Comparison of ENCODE assay signal across 17 mouse cellular contexts in the genomic region with DNA sequence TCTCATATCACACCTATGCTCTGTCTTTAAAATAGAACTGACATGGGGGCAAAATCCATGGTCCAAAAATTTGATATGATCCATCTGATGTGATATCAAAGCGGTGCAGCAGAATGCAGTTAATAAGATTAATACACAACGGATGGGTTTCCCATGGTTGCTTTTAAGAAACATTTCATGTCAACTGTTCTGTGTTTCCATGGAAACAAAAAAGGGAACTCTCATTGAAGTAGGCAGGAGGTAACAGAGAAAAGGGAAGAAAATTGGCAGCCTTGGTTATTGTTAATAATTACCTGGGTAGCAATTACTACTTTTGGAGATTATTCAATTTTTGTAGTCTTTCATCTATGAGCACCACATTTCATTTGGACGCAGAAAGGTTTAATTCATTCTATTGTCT.
DNase-seq lines count a peak whose midpoint lies in the region; ATAC-seq and TF ChIP-seq lines count a peak whose summit lies in the region.
"Had no signal": no experiment of that assay in that cellular context is flagged by ENCODE, and none has a peak within 500 bp of the region (broad histone marks: within the 10 kb centered on the region; RNA-seq: fewer than 3 reads in every experiment).

No protein-coding gene starts in this region.

- H3K27me3 ChIP-seq in forebrain, postnatal 0 days (ENCODE audit: insufficient read depth, low read length) = no peaks in the 10 kb centered on the region
- H3K27me3 ChIP-seq in forebrain, embryonic 15.5 days = no peaks in the 10 kb centered on the region
- no peaks in the 10 kb centered on the region for H3K27me3 ChIP-seq in liver, adult 2 months (ENCODE audit: control insufficient read depth, insufficient read depth, low read length)
- H3K27me3 ChIP-seq in liver, postnatal 0 days (ENCODE audit: insufficient read depth, low read length) = no peaks in the 10 kb centered on the region
- H3K27me3 ChIP-seq: embryonic facial prominence, embryonic 12.5 days had no signal

- H3K4me2 ChIP-seq in forebrain, postnatal 0 days (ENCODE audit: low read depth) = no peak overlapping the region
- H3K4me2 ChIP-seq in forebrain, embryonic 15.5 days (replicated peaks) = no peak overlapping the region
- H3K4me2 ChIP-seq in liver, postnatal 0 days (ENCODE audit: low read depth, low read length) = no peak overlapping the region
- H3K4me2 ChIP-seq: embryonic facial prominence, embryonic 12.5 days; hindbrain, embryonic 14.5 days had no signal

- peak; percentile 69; the same call in 1 of the 2 replicates for ATAC-seq in forebrain, postnatal 0 days
- no peak for ATAC-seq in forebrain, embryonic 15.5 days (replicated peaks)
- no peak for ATAC-seq in liver, postnatal 0 days
- ATAC-seq in hematopoietic stem cell, adult 5-6 weeks (replicated peaks in 1 of 2; ENCODE audit: insufficient read depth in 1 of 2, low FRiP score in 2 of 2, low TSS enrichment in 1 of 2, low read depth in 1 of 2, poor library complexity in 2 of 2, severe bottlenecking in 2 of 2) = peak; percentile 56 to 64; a peak in 3 of 4 replicates

- TF ChIP-seq POLR2A in liver, adult 2 months (IDR thresholded peaks at IDR 0.05; ENCODE audit: extremely low read depth, insufficient read depth, low read length) = no peak
- TF ChIP-seq POLR2A in brain, embryonic 14.5 days (IDR thresholded peaks at IDR 0.05; ENCODE audit: borderline replicate concordance, extremely low read depth, insufficient read depth, insufficient read length, poor library complexity, severe bottlenecking) = no peak

- H3K27ac ChIP-seq in forebrain, postnatal 0 days (ENCODE audit: low read depth, low read length) = no peak overlapping the region
- H3K27ac ChIP-seq in forebrain, embryonic 15.5 days (replicated peaks) = no peak overlapping the region
- no peak overlapping the region for H3K27ac ChIP-seq in liver, adult 2 months (replicated peaks; ENCODE audit: insufficient read depth, low read depth, low read length)
- H3K27ac ChIP-seq in liver, postnatal 0 days (ENCODE audit: low read depth) = no peak overlapping the region
- H3K27ac ChIP-seq: embryonic facial prominence, embryonic 12.5 days; heart, embryonic 10.5 days; hindbrain, embryonic 14.5 days had no signal

- no peaks in the 10 kb centered on the region for H3K9me3 ChIP-seq in forebrain, postnatal 0 days (ENCODE audit: low read length)
- H3K9me3 ChIP-seq in forebrain, embryonic 15.5 days = no peaks in the 10 kb centered on the region
- no peaks in the 10 kb centered on the region for H3K9me3 ChIP-seq in liver, postnatal 0 days (ENCODE audit: low read length)
- H3K9me3 ChIP-seq: embryonic facial prominence, embryonic 12.5 days; heart, embryonic 10.5 days had no signal

- TF ChIP-seq CTCF in forebrain, postnatal 0 days (IDR thresholded peaks at IDR 0.05; ENCODE audit: low read depth) = no peak
- no peak for TF ChIP-seq CTCF in liver, adult 2 months (IDR thresholded peaks at IDR 0.05; ENCODE audit: low read depth, low read length)
- no peak for TF ChIP-seq CTCF in liver, postnatal 0 days (IDR thresholded peaks at IDR 0.05; ENCODE audit: low read depth)
- no peak for TF ChIP-seq CTCF in brain, embryonic 14.5 days (IDR thresholded peaks at IDR 0.05; ENCODE audit: borderline replicate concordance, extremely low read depth, insufficient read depth, insufficient read length)

- no peak overlapping the region for H3K9ac ChIP-seq in forebrain, postnatal 0 days
- H3K9ac ChIP-seq in forebrain, embryonic 15.5 days (replicated peaks) = no peak overlapping the region
- H3K9ac ChIP-seq in liver, adult 2 months (ENCODE audit: low read depth, low read length) = no peak overlapping the region
- H3K9ac ChIP-seq in liver, postnatal 0 days (replicated peaks) = no peak overlapping the region
- H3K9ac ChIP-seq: embryonic facial prominence, embryonic 12.5 days; hindbrain, embryonic 14.5 days had no signal

- WGBS in forebrain, postnatal 0 days = 42% methylated on average over 3 of the region's 3 CpGs
- WGBS in forebrain, embryonic 15.5 days = 53% methylated on average over 3 of the region's 3 CpGs
- 86% methylated on average over 3 of the region's 3 CpGs for WGBS in liver, adult 2 months
- WGBS in liver, postnatal 0 days (ENCODE audit: insufficient replicate concordance) = 73% methylated on average over 3 of the region's 3 CpGs

- DNase-seq in forebrain, postnatal 0 days = peak; percentile 44
- DNase-seq in liver, adult 2 months (ENCODE audit: extremely low read depth, low read depth, low spot score) = peak; percentile 8
- no peak for DNase-seq in liver, postnatal 0 days
- DNase-seq in brain, embryonic 14.5 days (ENCODE audit: low read depth) = peak; percentile 55
- no peak for DNase-seq in adrenal gland, postnatal 14 days
- DNase-seq: adrenal gland, postnatal 25 days; cerebellum, adult 2 months; cerebellum, postnatal 10 days; gastrocnemius, postnatal 36 days; heart, adult 18-20 months; heart, postnatal 10 days; heart, postnatal 4 days had no signal

- TF ChIP-seq EP300 in liver, postnatal 0 days (IDR thresholded peaks at IDR 0.05; ENCODE audit: low read depth) = no peak

- H3K79me2 ChIP-seq in liver, adult 2 months (ENCODE audit: control insufficient read depth, insufficient read depth, low read length) = no peaks in the 10 kb centered on the region

- no peaks in the 10 kb centered on the region for H3K4me1 ChIP-seq in forebrain, postnatal 0 days (ENCODE audit: insufficient read depth)
- no peaks in the 10 kb centered on the region for H3K4me1 ChIP-seq in forebrain, embryonic 15.5 days
- H3K4me1 ChIP-seq in liver, adult 2 months (ENCODE audit: control insufficient read depth, insufficient read depth, low read length) = no peaks in the 10 kb centered on the region
- no peaks in the 10 kb centered on the region for H3K4me1 ChIP-seq in liver, postnatal 0 days (ENCODE audit: insufficient read depth)

- no peaks in the 10 kb centered on the region for H3K36me3 ChIP-seq in forebrain, postnatal 0 days (ENCODE audit: insufficient read depth)
- H3K36me3 ChIP-seq in forebrain, embryonic 15.5 days = no peaks in the 10 kb centered on the region
- no peaks in the 10 kb centered on the region for H3K36me3 ChIP-seq in liver, adult 2 months (ENCODE audit: control insufficient read depth, insufficient read depth, low read length)
- H3K36me3 ChIP-seq in liver, postnatal 0 days (replicated peaks; ENCODE audit: insufficient read depth, low read length) = no peaks in the 10 kb centered on the region
- H3K36me3 ChIP-seq: embryonic facial prominence, embryonic 12.5 days; heart, embryonic 10.5 days had no signal

- no peak overlapping the region for H3K4me3 ChIP-seq in forebrain, postnatal 0 days (ENCODE audit: low read depth, low read length)
- H3K4me3 ChIP-seq in forebrain, embryonic 15.5 days = no peak overlapping the region
- H3K4me3 ChIP-seq in liver, adult 2 months (ENCODE audit: insufficient read depth, low read depth, low read length) = no peak overlapping the region
- H3K4me3 ChIP-seq in liver, postnatal 0 days (ENCODE audit: low read depth, low read length) = no peak overlapping the region
- H3K4me3 ChIP-seq: embryonic facial prominence, embryonic 12.5 days; heart, embryonic 10.5 days had no signal

Comparison
In these comparisons a context has a peak if more than half of its experiments do, and no peak if none do; other contexts are left out.
1. ATAC-seq: peak in forebrain, postnatal 0 days (single experiment) and hematopoietic stem cell, adult 5-6 weeks (2 of 2); none in forebrain, embryonic 15.5 days (single experiment) and liver, postnatal 0 days (single experiment).
2. DNase-seq: peak in forebrain, postnatal 0 days (single experiment), liver, adult 2 months (single experiment) and brain, embryonic 14.5 days (single experiment); none in liver, postnatal 0 days (single experiment) and adrenal gland, postnatal 14 days (single experiment).